Mouse (Mus musculus): ENCODE measurements around the gene Tubgcp2. TPM values are rescaled to one million over a fixed set of nuclear protein-coding genes. Genes with fewer than 3 reads are reported as not detected.

Tubgcp2 gene
- polyA plus RNA-seq (2012; rRNA removed), result 36.3 and 43.5 TPM in 2 replicates

DNA sequence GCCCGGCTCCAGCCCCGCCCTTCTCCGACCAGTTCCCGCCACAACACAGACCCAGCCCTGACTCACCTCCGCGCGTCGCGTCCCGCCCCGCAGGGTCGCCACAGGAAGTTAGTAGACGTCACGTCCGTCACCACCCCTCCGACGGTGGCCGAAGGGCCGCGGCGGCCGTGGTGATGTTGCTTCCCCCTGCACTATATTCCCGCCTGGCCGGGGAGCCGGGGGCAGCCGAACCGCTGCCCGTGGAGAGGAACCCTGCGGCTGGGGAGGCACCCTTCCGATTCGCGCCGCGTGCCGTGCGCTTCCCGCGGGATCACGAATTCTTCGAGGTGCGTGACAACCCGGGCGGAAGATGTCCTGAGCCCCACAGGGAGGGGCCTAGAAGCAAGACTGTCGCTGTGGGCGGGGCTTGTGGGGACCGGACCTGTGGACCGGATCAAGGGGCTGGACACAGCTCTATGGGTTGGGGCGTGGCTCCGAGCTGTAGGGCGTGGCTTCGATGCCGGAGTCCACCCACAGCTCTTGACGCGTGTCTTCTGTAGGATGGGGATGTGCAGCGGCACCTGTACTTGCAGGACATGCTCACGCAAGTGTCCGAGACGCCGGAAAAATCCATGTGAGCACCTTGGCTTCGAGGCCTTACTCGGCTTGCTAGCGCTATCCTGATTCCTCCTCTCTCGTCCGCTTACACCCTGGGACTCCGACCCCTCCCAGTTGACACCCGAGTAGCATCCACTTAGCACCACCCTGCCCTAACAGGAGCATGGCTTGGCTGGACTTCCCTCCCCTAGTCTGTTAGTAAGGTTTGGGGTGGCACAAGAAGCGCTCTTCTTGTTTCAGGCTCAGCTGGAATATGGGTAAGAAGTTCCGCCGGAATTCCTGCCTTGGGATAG is at the start of gene Tubgcp2, which contains the start of gene Zfp511:
Tubgcp2 (minus strand) TSS at position 389 of the 890 bp plus-strand sequence.
Zfp511 (plus strand) TSS at position 111 of the 890 bp plus-strand sequence.

DNA sequence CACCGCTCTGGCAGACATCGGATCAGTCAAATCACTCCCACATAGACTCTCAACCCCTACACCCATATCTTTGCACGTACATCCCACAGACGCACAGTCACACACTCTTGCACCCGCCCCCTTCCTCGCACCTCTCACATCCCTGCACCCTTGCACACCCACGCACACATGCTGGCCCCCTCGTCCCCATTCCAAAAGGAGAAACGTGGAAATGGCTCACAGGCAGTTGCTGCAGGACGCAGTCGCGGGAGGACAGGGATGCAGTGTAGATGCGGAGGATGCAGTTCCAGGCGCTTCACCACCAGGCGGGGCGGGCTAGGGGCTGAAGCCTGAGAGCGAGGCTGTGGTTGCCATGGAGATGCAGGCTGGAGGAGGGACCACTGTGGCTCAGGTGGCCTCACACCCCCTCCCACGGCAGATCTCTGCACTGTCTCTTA is 45.8 kb upstream of the Tubgcp2 start, which contains the start of gene Caly:
Caly (minus strand) TSS at position 307 of the 437 bp plus-strand sequence.

DNA sequence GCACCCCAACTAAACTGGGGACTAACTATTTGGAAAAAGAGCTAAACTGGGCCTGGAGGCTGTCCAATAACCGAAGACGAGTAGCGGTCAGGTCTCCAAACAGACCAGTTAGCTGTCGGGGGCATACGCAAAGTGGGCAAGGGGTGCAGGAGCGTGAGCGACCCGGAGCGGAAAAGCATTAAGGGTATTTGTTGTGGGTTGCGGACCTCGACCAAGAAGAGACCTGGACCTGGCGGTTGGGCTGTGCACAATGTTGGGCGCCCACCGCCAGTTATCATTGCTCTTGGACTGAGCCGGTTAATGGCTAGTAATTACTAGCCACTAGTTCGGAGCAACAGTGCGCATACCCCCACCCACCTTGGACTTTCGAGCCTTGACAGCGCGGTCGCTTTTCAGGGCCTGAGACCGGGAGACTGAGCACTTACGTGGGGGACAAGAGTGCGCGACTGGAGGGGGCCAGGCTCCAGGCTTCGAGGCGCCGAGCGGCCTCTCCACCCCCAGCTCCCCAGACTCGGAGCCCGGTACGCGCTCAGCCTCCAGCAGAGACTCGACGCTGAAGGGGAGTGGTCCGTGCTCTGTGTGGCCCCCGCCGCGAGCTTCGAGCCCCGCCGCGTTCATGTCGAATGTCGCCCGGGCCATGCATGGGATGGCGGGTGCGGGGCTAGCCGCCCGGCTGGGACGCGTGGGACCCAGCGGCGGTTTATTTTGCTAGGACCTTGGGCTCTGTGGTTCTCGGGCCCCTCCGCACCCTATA is 12.1 kb upstream of the Tubgcp2 start, which contains the start of gene Msx3:
Msx3 (minus strand) TSS at position 729 of the 754 bp plus-strand sequence.

DNA sequence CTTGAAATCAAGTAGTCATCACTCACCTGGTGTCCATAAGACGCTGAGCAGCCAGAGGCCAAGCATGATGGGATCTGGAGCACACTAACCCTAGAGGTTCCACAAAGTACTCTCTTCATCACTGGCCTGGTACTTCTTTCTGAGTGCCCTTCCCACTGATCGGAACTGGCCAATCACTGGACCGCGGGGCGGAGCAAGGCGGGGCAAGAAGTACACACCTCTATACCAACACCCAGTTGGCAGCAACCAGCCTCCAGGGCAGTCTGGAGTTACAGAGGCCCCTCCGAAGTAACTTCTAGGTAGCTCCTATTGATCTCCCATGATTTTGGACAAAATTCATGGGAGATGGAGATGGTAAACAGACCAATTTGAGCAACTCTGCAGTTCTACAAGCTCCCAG is 44.1 kb downstream of the Tubgcp2 start, which contains the start of gene Adam8:
Adam8 (minus strand) TSS at position 157 of the 400 bp plus-strand sequence.

DNA sequence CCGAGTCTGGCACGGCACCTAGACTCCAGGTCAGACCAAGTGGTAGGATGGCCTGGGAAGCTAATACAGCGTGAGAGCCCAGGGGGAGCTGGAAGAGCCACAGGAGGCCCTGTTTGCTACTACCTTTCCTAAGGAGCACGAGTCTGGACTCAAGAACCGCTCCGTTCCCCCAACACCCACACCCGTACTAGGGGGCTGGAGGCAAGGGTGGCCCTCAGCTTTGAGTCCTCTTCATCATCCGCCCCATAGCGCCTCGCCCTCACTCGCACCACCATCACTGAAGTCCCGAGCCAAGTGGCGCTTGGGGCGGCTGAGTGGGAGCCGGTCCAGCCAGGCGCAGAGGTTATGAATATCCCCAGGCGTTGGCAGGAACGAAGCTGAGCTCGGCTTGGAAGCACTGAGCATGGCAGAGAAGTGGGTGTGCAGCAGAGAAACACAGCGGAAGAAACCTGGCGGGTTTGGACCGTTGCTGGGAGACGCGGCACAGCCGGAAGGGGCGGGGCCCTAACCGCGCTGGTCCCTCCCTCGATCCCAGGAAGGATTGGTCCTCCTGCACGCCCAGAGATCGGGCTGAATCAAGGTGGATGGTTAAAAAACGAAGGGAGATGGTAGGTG is 58.1 kb downstream of the Tubgcp2 start, which contains the start of gene 6430531B16Rik:
6430531B16Rik (minus strand) TSS at position 478 of the 615 bp plus-strand sequence.

Other genes starting within 250 kb of the Tubgcp2 start
- gene Adgra1, start 202.5 kb downstream of the Tubgcp2 start, polyA plus RNA-seq (2012; rRNA removed), result 1.2 and 1.9 TPM in 2 replicates
- gene Kndc1, start 142.0 kb downstream of the Tubgcp2 start, polyA plus RNA-seq (2012; rRNA removed), result 4.9 and 5.7 TPM in 2 replicates
- 1.3 and 1.9 TPM in 2 replicates for gene Utf1, start 92.9 kb downstream of the Tubgcp2 start, polyA plus RNA-seq (2012; rRNA removed)
- 5.4 and 5.9 TPM in 2 replicates for gene 6430531B16Rik, start 57.9 kb downstream of the Tubgcp2 start, polyA plus RNA-seq (2012; rRNA removed)
- 64.5 and 90.2 TPM in 2 replicates for gene Adam8, start 44.1 kb downstream of the Tubgcp2 start, polyA plus RNA-seq (2012; rRNA removed)
- 66.3 and 117 TPM in 2 replicates for gene Zfp511, start 278 bp downstream of the Tubgcp2 start, polyA plus RNA-seq (2012; rRNA removed)
- 1.1 and 1.6 TPM in 2 replicates for gene Msx3, start 12.4 kb upstream of the Tubgcp2 start, polyA plus RNA-seq (2012; rRNA removed)
- 41.3 and 47.0 TPM in 2 replicates for gene Caly, start 45.9 kb upstream of the Tubgcp2 start, polyA plus RNA-seq (2012; rRNA removed)
- 26.7 and 333 TPM in 2 replicates for gene Prap1, start 56.7 kb upstream of the Tubgcp2 start, polyA plus RNA-seq (2012; rRNA removed)
- gene Fuom, start 65.8 kb upstream of the Tubgcp2 start, polyA plus RNA-seq (2012; rRNA removed), result 71.6 and 73.8 TPM in 2 replicates
- 14.5 and 23.8 TPM in 2 replicates for gene Paox, start 79.1 kb upstream of the Tubgcp2 start, polyA plus RNA-seq (2012; rRNA removed)
- gene Echs1, start 79.8 kb upstream of the Tubgcp2 start, polyA plus RNA-seq (2012; rRNA removed), result 113 and 126 TPM in 2 replicates
- gene Mtg1, start 100.9 kb upstream of the Tubgcp2 start, polyA plus RNA-seq (2012; rRNA removed), result 24.4 and 25.1 TPM in 2 replicates
- 2.7 and 2.9 TPM in 2 replicates for gene Sprn, start 118.2 kb upstream of the Tubgcp2 start, polyA plus RNA-seq (2012; rRNA removed)
- not detected in 2 replicates for gene Olfr522, start 128.1 kb upstream of the Tubgcp2 start, polyA plus RNA-seq (2012; rRNA removed)
- not detected in 2 replicates for gene Olfr523, start 136.5 kb upstream of the Tubgcp2 start, polyA plus RNA-seq (2012; rRNA removed)
- not detected in 2 replicates for gene Olfr524, start 169.3 kb upstream of the Tubgcp2 start, polyA plus RNA-seq (2012; rRNA removed)
- gene Cd163l1, start 181.6 kb upstream of the Tubgcp2 start, polyA plus RNA-seq (2012; rRNA removed), result 0.94 and 1.0 TPM in 2 replicates
- gene 5830411N06Rik, start 210.6 kb upstream of the Tubgcp2 start, polyA plus RNA-seq (2012; rRNA removed), result 0.06 TPM in 1 of 2 replicates, not detected in the other

All from ovary, adult 2 months (tissue).